Mouse (Mus musculus): ENCODE measurements around the gene Fgd6. TPM values are rescaled to one million over a fixed set of nuclear protein-coding genes. Genes with fewer than 3 reads are reported as not detected.

Gene Fgd6
- polyA plus RNA-seq, 1 experiment from 2014 or later, result 3.1 TPM

- H3K4me2 ChIP-seq (ENCODE audit: low read depth, low read length), result no peak overlapping the region
- H3K4me3 ChIP-seq (ENCODE audit: low read depth, low read length), result no peak overlapping the region
- H3K9me3 ChIP-seq (ENCODE audit: control insufficient read depth, low read length), result no peaks in the 10 kb centered on the region
- no peak overlapping the region for H3K9ac ChIP-seq (ENCODE audit: low read depth, low read length)
- no peak overlapping the region for H3K27ac ChIP-seq (replicated peaks; ENCODE audit: low read depth, low read length)
- 0 out of 2 replicates have a peak, but pooled peaks cover 4% of the 10 kb centered on the region for H3K36me3 ChIP-seq (ENCODE audit: control insufficient read depth, insufficient read depth, low read length)
- DNase-seq (ENCODE audit: low spot score), result no peak
- no peaks in the 10 kb centered on the region for H3K27me3 ChIP-seq (replicated peaks; ENCODE audit: control insufficient read depth, insufficient read depth, low read length)
- 82% methylated on average over 6 of the region's 6 CpGs for WGBS
- peaks cover 5% of the 10 kb centered on the region; the same call in 1 of the 2 replicates for H3K4me1 ChIP-seq (ENCODE audit: control insufficient read depth, insufficient read depth, low read length)
- no peak for ATAC-seq (ENCODE audit: low read depth)
Observed at GRCm38 (mm10) chr10:94108791-94109190, 73.0 kb downstream of the Fgd6 start.

DNA sequence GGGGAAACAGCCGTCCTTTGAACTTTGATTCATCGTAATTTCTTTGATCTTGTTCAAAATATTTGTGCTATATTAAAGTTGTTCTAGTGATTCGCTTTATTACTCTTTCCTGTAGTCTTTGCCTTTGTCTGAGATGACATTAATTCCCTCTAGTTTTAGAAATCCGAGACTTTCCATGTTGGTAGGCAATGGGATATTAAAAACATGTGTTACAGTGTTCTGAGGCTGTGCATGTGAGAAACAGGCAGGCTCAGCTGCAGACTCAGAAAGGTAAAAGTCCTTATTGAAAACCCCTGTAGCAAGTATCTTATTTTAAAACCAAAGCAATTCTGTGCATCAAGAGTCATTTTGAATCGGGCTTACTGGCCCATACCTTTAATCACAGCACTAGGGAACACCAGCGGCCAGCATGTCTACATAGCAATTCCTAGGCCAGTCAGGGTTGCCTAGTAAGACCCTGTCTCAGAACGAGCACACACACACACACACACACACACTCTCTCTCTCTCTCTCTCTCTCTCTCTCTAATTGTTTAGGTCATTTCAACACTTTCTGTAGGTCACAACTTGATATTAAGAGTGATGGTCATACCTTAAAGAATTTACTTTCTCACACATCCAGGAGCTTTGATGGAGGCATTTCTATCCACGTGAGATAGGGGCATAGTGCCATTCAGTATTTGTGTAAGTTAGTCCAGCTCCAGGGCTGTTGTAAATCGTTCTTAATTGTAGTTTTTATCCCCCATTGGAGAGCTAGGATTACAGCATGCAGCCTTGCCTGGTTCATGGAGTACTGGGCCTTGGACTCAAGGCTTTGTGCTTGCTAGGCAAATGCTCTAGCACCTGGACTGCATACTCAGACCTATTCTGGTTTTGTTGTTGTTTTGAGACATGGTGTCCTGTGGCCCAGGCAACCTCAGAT lies 75.3 kb downstream of the Fgd6 start:
- no peak overlapping the region for H3K4me3 ChIP-seq (ENCODE audit: low read depth, low read length)
- ATAC-seq (ENCODE audit: low read depth), result no peak
- H3K9me3 ChIP-seq (ENCODE audit: control insufficient read depth, low read length), result no peaks in the 10 kb centered on the region
- no peak overlapping the region for H3K27ac ChIP-seq (replicated peaks; ENCODE audit: low read depth, low read length)
- 36% methylated on average over 9 of the region's 9 CpGs for WGBS
- no peaks in the 10 kb centered on the region for H3K36me3 ChIP-seq (ENCODE audit: control insufficient read depth, insufficient read depth, low read length)
- H3K9ac ChIP-seq (ENCODE audit: low read depth, low read length), result no peak overlapping the region
- no peak overlapping the region for H3K4me2 ChIP-seq (ENCODE audit: low read depth, low read length)
- H3K27me3 ChIP-seq (replicated peaks; ENCODE audit: control insufficient read depth, insufficient read depth, low read length), result no peaks in the 10 kb centered on the region
- peaks cover 8% of the 10 kb centered on the region for H3K4me1 ChIP-seq (ENCODE audit: control insufficient read depth, insufficient read depth, low read length)
- peak; percentile 53 for DNase-seq (ENCODE audit: low spot score)

GRCm38 (mm10) chr10:94112207-94112606 lies 76.4 kb downstream of the Fgd6 start:
- DNase-seq (ENCODE audit: low spot score) (no peak), ATAC-seq (ENCODE audit: low read depth) (no peak)
- H3K4me3 ChIP-seq (ENCODE audit: low read depth, low read length), result no peak overlapping the region
- no peak overlapping the region for H3K9ac ChIP-seq (ENCODE audit: low read depth, low read length)
- no peaks in the 10 kb centered on the region for H3K27me3 ChIP-seq (replicated peaks; ENCODE audit: control insufficient read depth, insufficient read depth, low read length)
- 85% methylated on average over 3 of the region's 3 CpGs for WGBS
- no peaks in the 10 kb centered on the region for H3K36me3 ChIP-seq (ENCODE audit: control insufficient read depth, insufficient read depth, low read length)
- H3K4me2 ChIP-seq (ENCODE audit: low read depth, low read length), result no peak overlapping the region
- H3K9me3 ChIP-seq (ENCODE audit: control insufficient read depth, low read length), result no peaks in the 10 kb centered on the region
- H3K27ac ChIP-seq (replicated peaks; ENCODE audit: low read depth, low read length), result no peak overlapping the region
- peaks cover 9% of the 10 kb centered on the region for H3K4me1 ChIP-seq (ENCODE audit: control insufficient read depth, insufficient read depth, low read length)

- Histone ChIP-seq H3K4me1 (ENCODE audit: control insufficient read depth, insufficient read depth, low read length) (peaks cover 6% of the 10 kb centered on the region), H3K9ac (ENCODE audit: low read depth, low read length) (no peak overlapping the region), H3K4me2 (ENCODE audit: low read depth, low read length) (peak overlapping the region; percentile 34), H3K4me3 (ENCODE audit: low read depth, low read length) (no peak overlapping the region), H3K36me3 (ENCODE audit: control insufficient read depth, insufficient read depth, low read length) (no peaks in the 10 kb centered on the region), H3K9me3 (ENCODE audit: control insufficient read depth, low read length) (no peaks in the 10 kb centered on the region), H3K27me3 (replicated peaks; ENCODE audit: control insufficient read depth, insufficient read depth, low read length) (no peaks in the 10 kb centered on the region), H3K27ac (replicated peaks; ENCODE audit: low read depth, low read length) (no peak overlapping the region)
- ATAC-seq (ENCODE audit: low read depth) (peak; percentile 86), DNase-seq (ENCODE audit: low spot score) (peak; percentile 88)
- WGBS, result 26% methylated on average over 6 of the region's 6 CpGs
Observed at GRCm38 (mm10) chr10:94115893-94116599, 80.2 kb downstream of the Fgd6 start.

DNA sequence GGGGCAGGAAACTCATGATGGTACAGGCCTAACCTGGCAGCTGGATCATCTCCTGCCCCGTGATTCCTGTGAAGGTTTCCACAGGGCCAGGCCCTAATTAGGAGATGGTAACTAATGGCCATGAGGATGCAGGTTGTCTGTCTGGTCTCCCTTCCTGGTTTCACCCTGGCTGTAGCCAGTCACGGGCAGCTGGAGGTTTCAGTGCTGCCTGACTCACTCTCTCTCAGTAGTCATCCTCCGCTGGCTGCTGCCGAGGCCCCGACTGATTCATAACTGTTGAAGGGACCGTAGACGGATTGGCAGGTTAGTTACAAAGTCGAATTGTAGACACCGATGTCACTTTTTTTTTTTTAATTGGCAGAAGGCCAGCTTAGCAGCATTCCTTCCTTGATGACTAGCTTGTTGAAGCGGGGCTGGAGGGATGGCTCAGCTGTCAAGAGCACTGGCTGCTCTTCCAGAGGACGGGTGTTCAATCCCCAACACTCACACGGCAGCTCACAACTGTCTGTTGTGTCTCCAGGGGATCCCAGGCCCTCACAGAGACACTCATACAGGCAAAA lies 81.1 kb downstream of the Fgd6 start:
- Histone ChIP-seq H3K27ac (replicated peaks; ENCODE audit: low read depth, low read length) (no peak overlapping the region), H3K4me1 (ENCODE audit: control insufficient read depth, insufficient read depth, low read length) (peaks cover 4% of the 10 kb centered on the region; the same call in 1 of the 2 replicates), H3K9me3 (ENCODE audit: control insufficient read depth, low read length) (no peaks in the 10 kb centered on the region), H3K9ac (ENCODE audit: low read depth, low read length) (no peak overlapping the region), H3K36me3 (ENCODE audit: control insufficient read depth, insufficient read depth, low read length) (no peaks in the 10 kb centered on the region), H3K27me3 (replicated peaks; ENCODE audit: control insufficient read depth, insufficient read depth, low read length) (no peaks in the 10 kb centered on the region), H3K4me3 (ENCODE audit: low read depth, low read length) (no peak overlapping the region), H3K4me2 (ENCODE audit: low read depth, low read length) (no peak overlapping the region)
- DNase-seq (ENCODE audit: low spot score) (peak; percentile 63), ATAC-seq (ENCODE audit: low read depth) (no peak)
- WGBS, result 60% methylated on average over 12 of the region's 12 CpGs

DNA sequence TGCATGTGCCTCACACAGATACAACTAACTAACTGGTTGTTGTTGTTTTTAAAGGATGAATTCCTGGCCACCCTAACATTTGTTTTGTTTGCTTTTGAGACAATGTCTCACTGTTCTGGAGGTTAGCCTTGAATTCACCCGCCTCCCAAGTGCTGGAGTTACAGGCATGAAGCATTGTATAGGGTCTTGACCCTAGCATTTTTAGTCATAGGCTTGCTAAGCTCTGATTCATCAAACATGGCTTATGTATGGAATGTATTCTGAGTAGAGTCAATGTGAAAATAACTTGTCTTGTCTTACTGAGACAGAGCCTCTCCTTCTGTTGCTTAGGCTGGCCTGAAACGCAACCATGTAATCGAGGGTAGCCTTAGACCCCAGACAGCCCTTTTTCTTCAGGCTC lies 82.1 kb downstream of the Fgd6 start:
- H3K27me3 ChIP-seq (replicated peaks; ENCODE audit: control insufficient read depth, insufficient read depth, low read length), result no peaks in the 10 kb centered on the region
- ATAC-seq (ENCODE audit: low read depth) (no peak), DNase-seq (ENCODE audit: low spot score) (no peak)
- H3K4me2 ChIP-seq (ENCODE audit: low read depth, low read length), result no peak overlapping the region
- H3K4me3 ChIP-seq (ENCODE audit: low read depth, low read length), result no peak overlapping the region
- H3K36me3 ChIP-seq (ENCODE audit: control insufficient read depth, insufficient read depth, low read length), result no peaks in the 10 kb centered on the region
- no peak overlapping the region for H3K9ac ChIP-seq (ENCODE audit: low read depth, low read length)
- peaks cover 4% of the 10 kb centered on the region; the same call in 1 of the 2 replicates for H3K4me1 ChIP-seq (ENCODE audit: control insufficient read depth, insufficient read depth, low read length)
- 90% methylated on average over 3 of the region's 3 CpGs for WGBS
- H3K27ac ChIP-seq (replicated peaks; ENCODE audit: low read depth, low read length), result no peak overlapping the region
- no peaks in the 10 kb centered on the region for H3K9me3 ChIP-seq (ENCODE audit: control insufficient read depth, low read length)

- H3K4me2 ChIP-seq (ENCODE audit: low read depth, low read length), result no peak overlapping the region
- H3K9ac ChIP-seq (ENCODE audit: low read depth, low read length), result no peak overlapping the region
- 89% methylated on average over 7 of the region's 7 CpGs for WGBS
- H3K4me3 ChIP-seq (ENCODE audit: low read depth, low read length), result no peak overlapping the region
- no peaks in the 10 kb centered on the region for H3K9me3 ChIP-seq (ENCODE audit: control insufficient read depth, low read length)
- ATAC-seq (ENCODE audit: low read depth) (no peak), DNase-seq (ENCODE audit: low spot score) (no peak)
- peaks cover 4% of the 10 kb centered on the region; the same call in 1 of the 2 replicates for H3K4me1 ChIP-seq (ENCODE audit: control insufficient read depth, insufficient read depth, low read length)
- H3K27ac ChIP-seq (replicated peaks; ENCODE audit: low read depth, low read length), result no peak overlapping the region
- no peaks in the 10 kb centered on the region for H3K36me3 ChIP-seq (ENCODE audit: control insufficient read depth, insufficient read depth, low read length)
- no peaks in the 10 kb centered on the region for H3K27me3 ChIP-seq (replicated peaks; ENCODE audit: control insufficient read depth, insufficient read depth, low read length)
Observed at GRCm38 (mm10) chr10:94118993-94119392, 83.2 kb downstream of the Fgd6 start.

GRCm38 (mm10) chr10:94120676-94121075 lies 84.9 kb downstream of the Fgd6 start:
- no peak overlapping the region for H3K4me3 ChIP-seq (ENCODE audit: low read depth, low read length)
- ATAC-seq (ENCODE audit: low read depth) (no peak), DNase-seq (ENCODE audit: low spot score) (no peak)
- H3K9ac ChIP-seq (ENCODE audit: low read depth, low read length), result no peak overlapping the region
- H3K4me1 ChIP-seq (ENCODE audit: control insufficient read depth, insufficient read depth, low read length), result peaks cover 4% of the 10 kb centered on the region; the same call in 1 of the 2 replicates
- no peaks in the 10 kb centered on the region for H3K27me3 ChIP-seq (replicated peaks; ENCODE audit: control insufficient read depth, insufficient read depth, low read length)
- 0 out of 2 replicates have a peak, but pooled peaks cover 3% of the 10 kb centered on the region for H3K36me3 ChIP-seq (ENCODE audit: control insufficient read depth, insufficient read depth, low read length)
- H3K4me2 ChIP-seq (ENCODE audit: low read depth, low read length), result no peak overlapping the region
- no peak overlapping the region for H3K27ac ChIP-seq (replicated peaks; ENCODE audit: low read depth, low read length)
- no peaks in the 10 kb centered on the region for H3K9me3 ChIP-seq (ENCODE audit: control insufficient read depth, low read length)
- 88% methylated on average over 9 of the region's 9 CpGs for whole genome bisulfite sequencing
